Mouse (Mus musculus) gastrocnemius, adult 18-20 months (tissue): ENCODE results near the gene Hdac4. TPM values are rescaled to one million over a fixed set of nuclear protein-coding genes. Genes with fewer than 3 reads are reported as not detected.

Experiments used
- DNase-seq: peaks from one replicate; pipeline ENCODE4 v3.0.0; 2021; ENCODE audit warnings: low spot score
- total RNA-seq, 2 experiments: library from RNA; stranded (reverse); gene quantifications; 2 replicates each; pipeline ENCODE4 v1.2.3; 2021

The Hdac4 gene
- total RNA-seq, 2 experiments from 2014 or later = 64.7 to 72.5 TPM

- DNase-seq = no peak
Measured at GRCm38 (mm10) chr1:92061198-92062073, 134.1 kb downstream of the Hdac4 start.

DNA sequence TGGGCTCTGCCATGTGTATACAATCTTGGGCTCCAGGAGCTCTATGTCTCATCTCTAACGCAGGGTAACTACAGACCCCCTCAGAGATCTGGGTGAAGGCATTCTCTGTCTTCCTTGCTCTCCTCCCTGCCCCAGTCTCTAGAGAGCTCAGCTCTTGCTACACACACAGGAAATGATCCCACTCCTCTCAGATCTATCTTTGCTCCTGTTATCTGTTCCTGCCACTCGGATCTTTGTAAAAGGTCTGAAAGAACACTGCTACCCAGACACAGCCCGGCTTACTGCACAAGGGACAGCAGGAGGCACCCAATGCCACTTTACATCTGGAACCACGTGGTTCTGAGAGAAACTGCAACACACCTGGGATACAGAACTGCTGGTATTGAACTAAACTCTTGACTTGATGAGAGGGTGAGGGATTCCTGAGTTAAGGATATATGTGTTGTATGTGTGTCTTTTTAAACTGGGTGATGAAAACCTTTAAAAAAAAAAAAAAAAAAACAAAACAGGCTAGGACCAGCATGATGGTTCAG lies 134.9 kb downstream of the Hdac4 start:
- no peak for DNase-seq

GRCm38 (mm10) chr1:92059571-92059970 lies 135.9 kb downstream of the Hdac4 start:
- no peak for DNase-seq

DNA sequence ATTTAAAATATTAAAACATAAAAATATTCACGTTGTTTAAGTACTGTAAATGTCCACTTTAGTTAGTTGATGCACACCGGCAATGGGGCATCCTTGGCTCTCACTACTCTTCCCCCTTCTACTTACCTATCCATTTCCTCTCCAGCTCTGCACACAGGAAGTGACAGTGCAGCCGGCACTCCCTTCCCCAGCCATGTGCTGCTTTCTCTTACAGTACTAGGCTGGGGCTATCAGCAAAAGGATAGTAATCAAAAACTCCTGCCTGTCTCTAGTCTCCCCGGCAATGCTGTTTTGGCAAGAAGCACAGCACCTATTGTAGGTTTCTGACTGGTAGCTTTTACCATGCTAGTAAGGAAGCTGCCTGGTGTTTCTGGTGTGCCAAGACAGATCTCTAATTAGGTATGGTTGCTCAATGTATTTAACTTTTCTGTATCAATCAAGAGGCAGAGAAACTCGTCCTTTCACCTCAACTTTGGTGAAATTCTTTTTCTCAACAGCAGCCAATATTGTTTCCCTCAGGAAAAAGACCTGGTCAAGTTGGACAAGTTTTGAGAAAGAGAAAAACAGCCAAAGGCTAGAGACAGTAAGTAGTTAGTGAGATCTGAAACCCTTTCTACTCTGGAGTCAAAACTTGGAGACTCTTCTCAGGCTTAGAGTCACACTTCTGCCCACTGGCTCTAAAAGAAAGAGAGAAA lies 136.6 kb downstream of the Hdac4 start:
- no peak for DNase-seq

DNA sequence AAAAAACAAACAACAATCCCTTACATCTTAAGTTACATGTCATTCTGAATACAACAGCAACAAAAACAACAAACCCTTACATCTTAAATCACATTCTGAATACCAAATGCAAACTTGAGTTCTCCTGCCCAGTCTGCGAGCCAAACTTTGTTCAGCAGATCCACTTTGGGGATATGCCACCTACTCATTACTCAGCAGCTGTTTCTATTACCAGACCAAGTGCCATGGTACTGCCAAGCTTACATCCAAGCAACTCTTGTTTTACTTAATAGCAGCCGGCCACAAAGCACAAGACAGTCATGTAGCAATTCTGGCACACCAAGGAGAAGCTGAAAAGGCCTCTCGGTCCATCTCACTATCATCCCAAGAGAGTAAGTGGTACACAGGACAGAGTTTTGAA lies 138.4 kb downstream of the Hdac4 start:
- DNase-seq = peak; percentile 60

GRCm38 (mm10) chr1:92055149-92055548 lies 140.3 kb downstream of the Hdac4 start:
- DNase-seq = no peak

- no peak for DNase-seq
Measured at GRCm38 (mm10) chr1:92052190-92052589, 143.3 kb downstream of the Hdac4 start.

- no peak for DNase-seq
Measured at GRCm38 (mm10) chr1:92051489-92052062, 143.9 kb downstream of the Hdac4 start.

GRCm38 (mm10) chr1:92050992-92051391 lies 144.5 kb downstream of the Hdac4 start:
- DNase-seq = no peak

- DNase-seq = no peak
Measured at GRCm38 (mm10) chr1:92050566-92050965, 144.9 kb downstream of the Hdac4 start.

DNA sequence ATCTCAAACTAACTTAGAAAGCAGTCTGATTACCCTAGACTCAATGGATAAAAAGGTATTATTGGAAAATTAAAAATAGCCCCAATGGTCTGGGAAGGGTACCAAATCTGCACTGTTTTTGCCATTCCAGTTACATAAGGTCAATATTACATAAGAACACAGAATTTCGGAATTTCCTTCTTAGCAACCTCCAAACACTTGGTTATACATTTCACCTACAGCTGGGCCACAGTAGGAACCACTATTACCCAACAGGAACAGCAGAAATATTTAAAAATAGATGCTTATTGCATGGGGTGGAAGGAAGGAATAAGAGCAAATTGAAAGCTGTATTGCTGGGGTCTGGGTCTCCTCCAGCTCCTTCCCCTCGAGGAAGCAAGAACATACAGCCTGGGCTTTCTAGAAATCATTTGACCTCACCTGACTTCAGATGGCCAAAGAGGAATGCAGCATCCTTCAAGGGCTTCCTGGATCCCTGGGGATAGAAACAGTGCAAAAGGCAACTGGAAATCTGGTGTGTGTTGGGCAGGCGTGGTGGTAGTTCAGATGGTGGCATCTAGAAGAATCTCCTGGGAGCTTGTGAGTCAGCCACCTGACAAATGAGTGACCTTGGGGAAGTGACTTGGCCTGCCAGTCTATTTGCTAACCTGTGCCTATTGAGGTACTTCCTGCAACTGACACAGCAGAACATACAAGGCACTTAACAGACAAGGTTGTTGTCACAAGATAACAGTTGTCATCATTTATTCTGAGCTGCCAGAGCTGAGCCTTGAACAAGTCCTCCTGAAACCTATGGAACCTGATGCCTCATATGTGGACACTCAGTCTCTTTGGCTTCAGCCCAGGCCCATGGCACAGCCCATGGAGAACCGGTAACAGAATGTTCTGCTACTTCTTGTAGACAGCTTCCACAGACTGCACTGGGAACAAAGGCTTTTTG lies 146.8 kb downstream of the Hdac4 start:
- DNase-seq = peak; percentile 76

GRCm38 (mm10) chr1:92045671-92046070 lies 149.8 kb downstream of the Hdac4 start:
- DNase-seq = no peak

DNA sequence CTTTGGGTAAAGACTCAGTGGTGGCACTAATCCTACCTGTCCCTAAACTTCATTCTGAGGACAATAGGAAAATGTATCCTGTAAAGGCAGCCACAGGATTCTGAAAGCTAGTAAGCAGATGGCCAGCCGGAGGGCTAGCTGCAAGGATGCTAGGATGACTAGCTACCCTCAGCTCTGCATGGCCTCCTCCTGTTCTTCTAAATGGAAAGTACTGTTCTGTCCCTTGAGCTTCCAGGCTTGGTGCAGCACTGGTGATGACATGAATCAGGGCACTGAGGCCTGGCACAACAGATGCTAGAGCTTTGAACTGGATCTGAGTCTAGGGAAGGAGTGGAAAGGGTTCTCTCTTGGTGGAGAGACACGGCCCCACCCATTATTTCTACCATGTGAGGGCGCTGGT lies 150.6 kb downstream of the Hdac4 start:
- no peak for DNase-seq

DNA sequence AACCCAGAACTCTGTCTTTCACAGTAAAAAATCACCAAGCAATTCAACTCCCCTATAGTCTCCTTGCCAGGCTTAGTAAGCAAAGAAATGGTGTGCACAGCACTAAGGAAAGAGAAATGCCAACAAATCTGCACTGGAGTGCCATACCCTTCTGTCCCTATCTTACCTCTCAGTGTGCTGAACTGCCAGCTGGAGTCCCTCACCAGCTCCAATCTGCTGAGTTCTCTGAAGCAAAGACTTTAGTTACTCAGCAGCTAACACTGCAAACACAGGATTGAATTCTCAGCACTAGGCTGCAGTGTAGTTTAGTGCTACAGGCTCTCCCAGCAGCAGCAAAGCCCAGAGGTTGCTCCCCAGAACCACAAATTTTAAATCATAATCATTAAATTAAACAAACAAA lies 151.5 kb downstream of the Hdac4 start:
- no peak for DNase-seq

GRCm38 (mm10) chr1:92042126-92042525 lies 153.4 kb downstream of the Hdac4 start:
- no peak for DNase-seq

GRCm38 (mm10) chr1:92041290-92041689 lies 154.2 kb downstream of the Hdac4 start:
- DNase-seq = no peak

DNA sequence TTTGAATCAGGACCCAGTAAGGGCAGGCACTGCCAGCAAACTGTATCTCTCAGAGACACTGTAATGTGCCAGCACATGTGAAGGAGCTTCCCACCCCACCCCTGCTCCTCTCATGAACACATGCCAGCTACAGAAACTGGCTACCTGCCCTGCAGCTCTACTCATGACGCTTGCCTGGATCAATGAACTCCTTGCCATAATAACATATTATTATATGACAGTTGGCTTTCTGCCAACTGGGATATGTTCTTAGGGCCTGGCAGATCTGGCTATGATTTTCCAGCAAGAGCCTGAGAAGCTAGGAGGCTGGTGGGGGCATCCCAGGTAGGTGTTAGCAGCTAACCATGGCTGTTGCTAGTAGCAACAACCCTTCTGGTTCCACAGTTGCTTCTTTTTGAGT lies 156.8 kb downstream of the Hdac4 start:
- DNase-seq = no peak

DNA sequence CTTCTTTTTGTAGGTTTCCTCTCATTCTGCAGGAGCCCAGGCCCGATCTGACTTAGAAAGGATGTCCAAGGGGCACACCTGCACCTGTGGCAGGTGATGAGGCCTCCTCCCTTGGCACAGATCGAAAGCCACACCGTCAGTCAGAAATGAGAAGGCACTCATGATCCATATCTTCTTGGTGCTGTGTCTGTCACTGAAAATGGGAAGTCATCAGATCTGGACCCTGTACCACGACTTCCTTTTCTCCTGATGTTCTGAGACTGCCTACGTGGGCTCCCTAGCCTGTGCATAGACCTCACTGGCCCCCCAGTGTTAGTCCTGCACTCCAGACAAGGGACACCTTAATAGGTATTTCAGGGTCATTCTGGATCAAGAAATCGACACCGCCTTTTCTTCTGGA lies 158.5 kb downstream of the Hdac4 start:
- DNase-seq = no peak

DNA sequence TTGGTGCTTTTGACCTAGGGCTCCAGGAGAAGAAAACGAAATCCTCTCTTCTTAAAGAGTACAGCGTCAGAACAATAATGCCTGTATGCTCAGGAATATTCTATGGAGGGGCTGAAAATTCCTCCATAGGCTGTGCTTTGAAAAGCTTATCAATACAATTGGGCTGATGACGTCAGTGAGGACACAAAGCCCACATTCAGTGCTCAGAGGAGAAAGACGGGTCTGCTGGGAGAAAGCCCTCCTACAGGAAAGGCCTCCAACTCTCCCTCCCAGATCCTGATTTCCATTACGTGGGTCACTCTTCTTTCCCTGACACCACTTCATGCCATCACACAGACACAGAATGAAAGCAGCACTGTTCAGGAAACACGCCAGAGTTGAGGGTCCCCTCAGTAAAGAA lies 159.7 kb downstream of the Hdac4 start:
- DNase-seq = no peak

DNA sequence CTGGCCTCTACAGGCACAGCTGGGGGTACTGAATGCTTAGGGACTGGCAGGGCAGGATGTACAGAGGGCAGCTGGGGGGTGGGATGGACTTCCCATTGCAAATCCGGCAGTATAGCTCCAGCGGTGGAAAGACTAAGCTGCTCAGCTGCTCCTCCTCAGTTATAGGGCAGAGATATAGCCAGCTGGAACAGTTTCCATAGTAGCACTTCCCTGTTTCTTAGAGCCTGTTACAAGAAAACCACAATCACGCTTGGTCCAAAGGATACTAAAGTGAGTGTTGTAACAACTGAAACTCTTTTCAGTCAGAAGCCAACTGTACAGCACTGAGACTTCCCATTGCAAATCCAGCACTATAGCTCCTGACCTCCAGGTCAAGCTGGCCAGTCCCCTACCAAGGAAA lies 161.3 kb downstream of the Hdac4 start:
- DNase-seq = no peak

DNA sequence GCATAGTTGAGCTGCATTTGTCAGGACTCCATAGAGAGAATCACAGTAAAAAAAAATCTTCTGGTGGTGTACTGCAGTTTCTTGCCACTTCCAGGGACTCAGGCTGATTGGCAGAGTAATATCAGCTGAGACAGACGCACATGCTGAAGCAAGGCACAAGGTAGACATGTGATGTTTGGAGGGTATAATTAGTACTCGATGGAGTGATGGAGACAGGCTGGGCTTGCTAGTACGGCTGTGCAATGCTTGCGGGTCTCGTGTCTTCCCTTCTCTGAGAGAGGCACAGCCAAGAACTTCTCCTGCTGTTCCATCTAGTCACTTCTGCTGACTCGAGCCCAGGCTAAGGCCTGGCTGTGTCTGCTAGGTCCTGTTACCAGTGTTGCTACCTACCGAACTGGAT lies 162.0 kb downstream of the Hdac4 start:
- DNase-seq = peak; percentile 56
